Mouse (Mus musculus): ENCODE results near the gene Dyrk1a.

Dyrk1a gene

GRCm38 (mm10) chr16:94569229-94570176 lies at the start of gene Dyrk1a:
TSS of gene Dyrk1a (plus strand) at chr16:94570010.
- DNase-seq = peak; percentile 98 to 99

GRCm38 (mm10) chr16:94523594-94524377 lies 46.0 kb upstream of the Dyrk1a start:
- DNase-seq = no peak

GRCm38 (mm10) chr16:94524691-94525090 lies 45.1 kb upstream of the Dyrk1a start:
- DNase-seq = no peak

- no peak for DNase-seq
Observed at GRCm38 (mm10) chr16:94525955-94526343, 43.9 kb upstream of the Dyrk1a start.

- DNase-seq = peak; percentile 98
Observed at GRCm38 (mm10) chr16:94526344-94527151, 43.3 kb upstream of the Dyrk1a start, which contains the start of gene Vps26c. TSS of gene Vps26c (minus strand) at chr16:94526830.

- DNase-seq = no peak
Observed at GRCm38 (mm10) chr16:94527152-94527534, 42.7 kb upstream of the Dyrk1a start.

GRCm38 (mm10) chr16:94527546-94527945 lies 42.3 kb upstream of the Dyrk1a start:
- no peak for DNase-seq

GRCm38 (mm10) chr16:94531268-94531667 lies 38.5 kb upstream of the Dyrk1a start:
- DNase-seq = no peak

GRCm38 (mm10) chr16:94533679-94534078 lies 36.1 kb upstream of the Dyrk1a start:
- DNase-seq = no peak

GRCm38 (mm10) chr16:94535716-94536115 lies 34.1 kb upstream of the Dyrk1a start:
- DNase-seq = no peak

GRCm38 (mm10) chr16:94536417-94537158 lies 33.2 kb upstream of the Dyrk1a start:
- peak; percentile 61 to 66 for DNase-seq

- peak; percentile 58 to 59 for DNase-seq
Observed at GRCm38 (mm10) chr16:94537159-94537527, 32.7 kb upstream of the Dyrk1a start.

GRCm38 (mm10) chr16:94540140-94540539 lies 29.7 kb upstream of the Dyrk1a start:
- DNase-seq = no peak

GRCm38 (mm10) chr16:94542898-94543297 lies 26.9 kb upstream of the Dyrk1a start:
- no peak for DNase-seq

GRCm38 (mm10) chr16:94544540-94545105 lies 25.2 kb upstream of the Dyrk1a start:
- no peak for DNase-seq

GRCm38 (mm10) chr16:94545781-94546562 lies 23.8 kb upstream of the Dyrk1a start:
- DNase-seq = no peak

GRCm38 (mm10) chr16:94549813-94550212 lies 20.0 kb upstream of the Dyrk1a start:
- no peak for DNase-seq

GRCm38 (mm10) chr16:94551934-94552333 lies 17.9 kb upstream of the Dyrk1a start:
- DNase-seq = no peak

- DNase-seq = no peak
Observed at GRCm38 (mm10) chr16:94555346-94555745, 14.5 kb upstream of the Dyrk1a start.

GRCm38 (mm10) chr16:94556228-94556627 lies 13.6 kb upstream of the Dyrk1a start:
- no peak for DNase-seq

- DNase-seq = no peak
Observed at GRCm38 (mm10) chr16:94559282-94559681, 10.5 kb upstream of the Dyrk1a start.
